Mouse (Mus musculus) right cerebral cortex, adult 2 months (tissue): ENCODE data around the gene Pdp2.
"Not testable (repeated sequence)": the region's sequence is repeated elsewhere in the genome, so short reads cannot be mapped to it uniquely, and the experiment has no call there.

Experiments
- DNase-seq, 2 experiments: peaks; one replicate each; pipeline ENCODE4 v3.0.0; 2021 to 2022; ENCODE audit warnings: low spot score in 2 of 2

Pdp2 gene

GRCm38 (mm10) chr8:104633156-104633744 is 42.0 kb downstream of the Pdp2 start:
- no peak for DNase-seq

GRCm38 (mm10) chr8:104635004-104635710 is 43.9 kb downstream of the Pdp2 start:
- DNase-seq: no peak

GRCm38 (mm10) chr8:104638010-104638409 is 46.8 kb downstream of the Pdp2 start:
- DNase-seq: no peak

- no peak for DNase-seq
Observed at GRCm38 (mm10) chr8:104640241-104640640, 49.0 kb downstream of the Pdp2 start.

- no peak for DNase-seq
Observed at GRCm38 (mm10) chr8:104640831-104641370, 49.6 kb downstream of the Pdp2 start.

GRCm38 (mm10) chr8:104641426-104642323 is 50.4 kb downstream of the Pdp2 start, which contains the start of gene Ciao2b:
TSS of gene Ciao2b (minus strand) at chr8:104641965.
- DNase-seq: peak; percentile 90 to 92

GRCm38 (mm10) chr8:104642324-104642654 is 51.0 kb downstream of the Pdp2 start:
- no peak for DNase-seq

- not testable (repeated sequence) for DNase-seq
Observed at GRCm38 (mm10) chr8:104644187-104644586, 52.9 kb downstream of the Pdp2 start.
